Mouse (Mus musculus): ENCODE measurements around the gene Zfp180. TPM values are rescaled to one million over a fixed set of nuclear protein-coding genes. Genes with fewer than 3 reads are reported as not detected.
"Not testable (repeated sequence)": the region's sequence is repeated elsewhere in the genome, so short reads cannot be mapped to it uniquely, and the experiment has no call there.

Gene Zfp180
- polyA plus RNA-seq (2012; rRNA removed): 3.8 and 7.4 TPM in 2 replicates

DNA sequence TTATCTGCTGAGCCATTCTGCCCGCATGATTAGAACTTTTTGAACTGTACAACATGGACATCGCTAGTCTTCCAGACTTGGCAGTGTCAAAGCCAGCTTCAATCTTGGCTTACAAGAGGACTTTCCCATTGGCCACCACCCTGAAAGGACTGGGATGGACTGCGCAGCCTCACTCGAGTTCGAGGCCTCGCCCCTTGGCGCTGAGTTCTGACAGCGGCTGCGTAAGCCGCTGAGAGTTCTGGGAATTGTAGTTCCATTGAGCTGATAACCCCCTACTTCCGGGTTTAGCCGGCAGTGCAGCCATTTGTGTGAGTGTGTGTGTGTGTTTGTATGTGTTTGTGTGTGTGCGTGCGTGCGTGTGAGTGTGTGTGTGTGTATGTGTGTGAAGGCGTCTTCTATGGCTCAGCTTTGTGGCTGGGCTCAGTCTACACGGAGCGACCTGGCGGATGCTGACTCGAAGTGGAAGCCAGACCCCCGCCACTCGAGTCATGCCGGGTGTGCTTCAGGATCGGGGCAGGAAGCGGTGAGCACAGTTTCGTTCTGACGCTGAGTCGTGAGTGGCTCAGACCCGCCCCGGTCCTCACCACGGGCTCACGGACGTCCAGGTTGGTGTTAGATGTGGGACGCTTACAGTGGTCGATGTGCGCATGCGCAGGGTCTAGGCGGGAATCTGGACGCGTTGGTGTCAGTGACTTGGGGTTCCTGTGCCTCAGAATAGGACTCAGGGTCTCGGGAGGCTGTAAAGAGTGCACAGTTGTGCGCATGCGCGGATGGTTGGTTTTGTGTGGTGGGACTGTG lies at the start of gene Zfp180:
TSS of gene Zfp180 (plus strand) at position 291 of the 798 bp plus-strand sequence.
- Histone ChIP-seq H3K4me3 (ENCODE audit: low read depth, low read length) (peak within 1 kb of the TSS; percentile 72), H3K27ac (ENCODE audit: insufficient read depth, low read depth, low read length) (peak within 1 kb of the TSS; percentile 73), H3K36me3 (ENCODE audit: control insufficient read depth, insufficient read depth, low read length) (no peaks in the 10 kb centered on the region; the same call in 1 of the 2 replicates), H3K4me1 (ENCODE audit: control insufficient read depth, insufficient read depth, insufficient read length, low read length) (peaks cover 4% of the 10 kb centered on the region; the same call in 1 of the 2 replicates), H3K27me3 (ENCODE audit: control insufficient read depth, insufficient read depth, low read length) (no peaks in the 10 kb centered on the region)
- TF ChIP-seq POLR2A (IDR thresholded peaks at IDR 0.05; ENCODE audit: low read depth, low read length): no peak
- no peak for TF ChIP-seq CTCF (IDR thresholded peaks at IDR 0.05; ENCODE audit: extremely low read depth, insufficient read length, insufficient replicate concordance, low read depth, low read length)
- WGBS: 16% methylated on average over 44 of the region's 44 CpGs

DNA sequence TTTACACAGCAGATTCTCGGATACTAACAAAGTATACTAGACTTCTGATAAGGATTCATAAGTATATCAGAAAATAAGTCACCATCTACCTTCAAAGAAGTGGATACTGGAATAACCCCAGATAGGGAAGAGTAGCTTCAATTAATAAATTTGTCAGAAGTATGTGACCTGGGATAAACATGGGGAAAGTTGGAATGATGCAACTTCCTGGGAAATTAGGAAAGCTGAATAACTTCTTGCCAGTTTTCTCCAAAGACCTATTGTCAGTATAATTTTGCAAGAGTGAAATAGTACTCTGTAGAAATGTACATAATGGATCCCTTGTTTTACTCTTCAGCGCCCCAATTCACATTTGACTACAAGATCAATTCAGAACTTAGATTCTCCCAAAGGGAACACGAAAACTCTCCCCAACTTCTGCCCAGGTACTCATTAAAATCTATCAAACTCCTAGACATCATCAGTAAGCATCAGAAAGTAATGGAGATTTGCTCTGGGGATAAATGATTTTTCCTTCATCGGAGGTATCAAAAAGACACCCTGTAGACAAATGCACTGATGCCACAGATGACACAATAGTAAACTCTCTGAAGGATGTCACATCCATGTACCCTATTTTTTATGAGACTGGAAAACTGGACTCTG lies 28.9 kb upstream of the Zfp180 start, which contains the start of gene Vmn1r183:
TSS of gene Vmn1r183 (plus strand) at position 595 of the 645 bp plus-strand sequence.
- no peaks in the 10 kb centered on the region for H3K4me1 ChIP-seq (ENCODE audit: control insufficient read depth, insufficient read depth, insufficient read length, low read length)
- no peaks in the 10 kb centered on the region for H3K36me3 ChIP-seq (ENCODE audit: control insufficient read depth, insufficient read depth, low read length)
- 78% methylated on average over 4 of the region's 4 CpGs for WGBS
- H3K27ac ChIP-seq (ENCODE audit: insufficient read depth, low read depth, low read length): no peak within 1 kb of the TSS
- no peaks in the 10 kb centered on the region for H3K27me3 ChIP-seq (ENCODE audit: control insufficient read depth, insufficient read depth, low read length)
- TF ChIP-seq POLR2A (IDR thresholded peaks at IDR 0.05; ENCODE audit: low read depth, low read length) (no peak), CTCF (IDR thresholded peaks at IDR 0.05; ENCODE audit: extremely low read depth, insufficient read length, insufficient replicate concordance, low read depth, low read length) (no peak)
- no peak within 1 kb of the TSS for H3K4me3 ChIP-seq (ENCODE audit: low read depth, low read length)

DNA sequence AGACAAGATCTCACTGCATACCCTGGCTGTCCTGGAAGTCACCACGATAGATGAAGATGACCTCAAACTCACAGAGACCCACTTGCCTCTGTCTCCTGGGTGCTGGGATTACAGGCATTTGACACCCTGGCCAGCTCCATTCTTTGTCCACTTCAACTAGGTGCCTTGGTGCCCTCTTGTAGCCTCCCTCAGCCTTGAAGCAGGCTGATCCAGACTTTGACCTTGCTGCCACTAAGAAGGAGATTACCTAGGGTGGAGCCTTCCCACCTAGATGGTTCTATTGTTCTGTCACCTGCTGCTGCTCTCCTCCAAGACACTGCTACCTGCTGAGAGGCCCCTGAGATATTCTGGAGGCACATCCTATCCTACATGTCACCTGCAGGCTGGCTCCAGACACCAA lies 7.3 kb upstream of the Zfp180 start:
- 11% methylated on average over 1 of the region's 1 CpGs for WGBS
- not testable (repeated sequence) for H3K4me3 ChIP-seq (ENCODE audit: low read depth, low read length); H3K36me3 ChIP-seq (ENCODE audit: control insufficient read depth, insufficient read depth, low read length); H3K27ac ChIP-seq (ENCODE audit: insufficient read depth, low read depth, low read length); H3K27me3 ChIP-seq (ENCODE audit: control insufficient read depth, insufficient read depth, low read length); H3K4me1 ChIP-seq (ENCODE audit: control insufficient read depth, insufficient read depth, insufficient read length, low read length)

DNA sequence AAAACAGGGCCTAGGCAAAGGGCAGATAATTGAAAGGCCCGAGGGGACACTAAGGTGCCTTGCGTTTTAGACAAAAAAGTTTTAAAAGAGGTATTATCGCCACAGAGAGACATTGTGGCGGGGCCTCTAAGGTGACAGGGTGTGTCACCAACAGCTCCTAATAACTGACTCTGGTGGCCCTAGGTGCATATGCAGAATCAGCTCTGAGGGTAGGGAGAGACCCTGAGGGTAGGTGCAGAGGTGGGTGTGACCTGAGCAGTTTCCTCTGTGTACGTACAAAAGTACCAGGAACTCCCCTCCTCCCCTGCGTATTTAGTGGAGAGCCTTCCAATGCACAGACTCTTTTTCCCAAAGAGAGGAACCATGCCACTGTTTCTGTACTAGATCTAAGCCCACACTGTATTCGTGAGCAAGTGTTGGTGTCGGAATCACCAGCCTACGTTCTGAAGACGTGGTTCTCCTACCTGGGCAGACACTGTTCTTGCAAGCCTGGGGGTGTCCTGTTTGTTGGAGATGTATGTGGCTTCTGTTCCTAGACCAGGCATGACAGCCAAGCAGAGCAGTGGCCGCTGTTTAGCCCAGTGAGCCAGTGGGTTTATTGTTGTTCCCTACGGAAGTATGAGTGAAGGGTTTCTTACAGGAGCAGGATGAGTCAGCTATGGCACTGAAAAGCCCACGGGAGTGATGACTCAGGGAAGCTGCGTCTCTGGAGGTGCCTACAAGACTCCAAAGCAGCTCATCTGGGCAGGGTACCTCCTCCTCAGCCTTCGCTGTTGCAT lies 922 bp downstream of the Zfp180 start:
- H3K27ac ChIP-seq (ENCODE audit: insufficient read depth, low read depth, low read length): peak overlapping the region; percentile 73
- H3K4me3 ChIP-seq (ENCODE audit: low read depth, low read length): peak overlapping the region; percentile 72
- no peaks in the 10 kb centered on the region for H3K27me3 ChIP-seq (ENCODE audit: control insufficient read depth, insufficient read depth, low read length)
- H3K4me1 ChIP-seq (ENCODE audit: control insufficient read depth, insufficient read depth, insufficient read length, low read length): peaks cover 4% of the 10 kb centered on the region; the same call in 1 of the 2 replicates
- H3K36me3 ChIP-seq (ENCODE audit: control insufficient read depth, insufficient read depth, low read length): peaks cover 7% of the 10 kb centered on the region
- WGBS: 14% methylated on average over 15 of the region's 15 CpGs
- TF ChIP-seq POLR2A (IDR thresholded peaks at IDR 0.05; ENCODE audit: low read depth, low read length): no peak
- no peak for TF ChIP-seq CTCF (IDR thresholded peaks at IDR 0.05; ENCODE audit: extremely low read depth, insufficient read length, insufficient replicate concordance, low read depth, low read length)

DNA sequence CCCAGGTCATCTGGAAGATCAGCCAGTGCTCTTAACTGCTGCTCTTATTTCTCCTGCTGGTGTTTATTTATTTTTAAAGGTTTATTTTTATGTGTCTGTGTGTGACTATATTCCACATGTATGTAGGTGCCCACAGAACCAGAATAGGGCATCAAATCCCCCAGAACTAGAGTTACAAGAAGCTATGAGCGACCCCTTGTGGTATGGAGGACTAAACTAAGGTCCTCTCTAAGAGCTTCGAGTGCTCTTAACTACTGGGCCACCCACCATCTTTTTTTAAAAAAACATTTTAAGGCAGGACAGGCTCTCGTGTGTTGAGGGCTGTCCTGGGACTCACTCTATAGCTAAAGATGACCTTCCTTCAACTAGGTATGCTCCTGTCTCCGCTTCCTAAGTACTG lies 5.1 kb downstream of the Zfp180 start:
- TF ChIP-seq CTCF (IDR thresholded peaks at IDR 0.05; ENCODE audit: extremely low read depth, insufficient read length, insufficient replicate concordance, low read depth, low read length) (no peak), POLR2A (IDR thresholded peaks at IDR 0.05; ENCODE audit: low read depth, low read length) (no peak)
- peaks cover 4% of the 10 kb centered on the region; the same call in 1 of the 2 replicates for H3K4me1 ChIP-seq (ENCODE audit: control insufficient read depth, insufficient read depth, insufficient read length, low read length)
- H3K27me3 ChIP-seq (ENCODE audit: control insufficient read depth, insufficient read depth, low read length): no peaks in the 10 kb centered on the region
- 92% methylated on average over 4 of the region's 4 CpGs for WGBS
- H3K27ac ChIP-seq (ENCODE audit: insufficient read depth, low read depth, low read length): no peak overlapping the region
- peaks cover 11% of the 10 kb centered on the region for H3K36me3 ChIP-seq (ENCODE audit: control insufficient read depth, insufficient read depth, low read length)
- no peak overlapping the region for H3K4me3 ChIP-seq (ENCODE audit: low read depth, low read length)

DNA sequence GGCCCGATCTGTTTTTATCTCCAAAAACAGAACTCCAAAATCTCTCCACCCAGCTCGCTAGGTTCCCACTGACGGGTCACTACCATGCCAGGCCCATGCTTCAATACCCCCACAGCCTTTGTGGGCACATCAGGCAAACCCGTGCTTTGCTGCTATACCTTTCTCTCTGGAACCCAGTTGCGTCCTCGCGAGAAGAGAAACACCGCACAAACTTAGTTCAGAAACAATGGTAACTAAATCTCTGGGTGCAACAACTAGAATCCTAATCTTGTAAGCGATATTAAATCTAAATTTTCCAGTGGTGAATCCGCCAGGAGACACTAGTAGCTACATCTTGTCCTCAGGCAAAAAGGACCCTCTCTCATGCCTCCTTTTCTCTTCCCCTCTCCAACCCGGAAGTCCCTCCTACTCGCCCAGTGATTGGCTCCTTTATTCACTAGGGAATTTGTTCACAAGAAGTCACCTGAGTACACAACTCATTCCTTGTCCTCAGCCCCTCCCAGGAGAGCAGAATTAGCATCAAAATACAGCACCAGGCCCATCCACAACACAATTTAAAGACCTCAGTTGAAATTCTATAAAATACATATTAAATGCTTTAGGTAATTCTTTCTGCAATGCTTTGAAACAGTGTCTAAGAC lies 5.9 kb downstream of the Zfp180 start:
- Histone ChIP-seq H3K36me3 (ENCODE audit: control insufficient read depth, insufficient read depth, low read length) (peaks cover 11% of the 10 kb centered on the region), H3K4me3 (ENCODE audit: low read depth, low read length) (no peak overlapping the region), H3K4me1 (ENCODE audit: control insufficient read depth, insufficient read depth, insufficient read length, low read length) (peaks cover 4% of the 10 kb centered on the region; the same call in 1 of the 2 replicates), H3K27me3 (ENCODE audit: control insufficient read depth, insufficient read depth, low read length) (no peaks in the 10 kb centered on the region), H3K27ac (ENCODE audit: insufficient read depth, low read depth, low read length) (no peak overlapping the region)
- no peak for TF ChIP-seq POLR2A (IDR thresholded peaks at IDR 0.05; ENCODE audit: low read depth, low read length)
- no peak for TF ChIP-seq CTCF (IDR thresholded peaks at IDR 0.05; ENCODE audit: extremely low read depth, insufficient read length, insufficient replicate concordance, low read depth, low read length)
- 97% methylated on average over 12 of the region's 12 CpGs for WGBS

Measured in small intestine, adult 2 months (tissue).